Mouse (Mus musculus): ENCODE data around the gene Rps18. TPM values are rescaled to one million over a fixed set of nuclear protein-coding genes. Genes with fewer than 3 reads are reported as not detected.
"Not testable (repeated sequence)": the region's sequence is repeated elsewhere in the genome, so short reads cannot be mapped to it uniquely, and the experiment has no call there.

Rps18 gene
- total RNA-seq, 2 experiments from 2014 or later = 453 to 457 TPM

- DNase-seq (ENCODE audit: low spot score in 2 of 2) = no peak
Measured at GRCm38 (mm10) chr17:33969394-33969793, 13.6 kb upstream of the Rps18 start.

GRCm38 (mm10) chr17:33968927-33969326 lies 13.1 kb upstream of the Rps18 start:
- DNase-seq (ENCODE audit: low spot score in 2 of 2) = no peak

- peak; percentile 78 to 84 for DNase-seq (ENCODE audit: low spot score in 2 of 2)
Measured at GRCm38 (mm10) chr17:33968489-33968888, 12.7 kb upstream of the Rps18 start.

GRCm38 (mm10) chr17:33965846-33966550 lies 10.2 kb upstream of the Rps18 start:
- no peak for DNase-seq (ENCODE audit: low spot score in 2 of 2)

GRCm38 (mm10) chr17:33965082-33965845 lies 9.5 kb upstream of the Rps18 start:
- no peak for DNase-seq (ENCODE audit: low spot score in 2 of 2)

- no peak for DNase-seq (ENCODE audit: low spot score in 2 of 2)
Measured at GRCm38 (mm10) chr17:33962876-33963275, 7.1 kb upstream of the Rps18 start.

GRCm38 (mm10) chr17:33959948-33960347 lies 4.1 kb upstream of the Rps18 start:
- no peak for DNase-seq (ENCODE audit: low spot score in 2 of 2)

GRCm38 (mm10) chr17:33959135-33959534 lies 3.3 kb upstream of the Rps18 start:
- DNase-seq (ENCODE audit: low spot score in 2 of 2) = no peak

GRCm38 (mm10) chr17:33958451-33958850 lies 2.6 kb upstream of the Rps18 start:
- DNase-seq (ENCODE audit: low spot score in 2 of 2) = no peak

GRCm38 (mm10) chr17:33957493-33957892 lies 1.7 kb upstream of the Rps18 start:
- DNase-seq (ENCODE audit: low spot score in 2 of 2) = no peak

- DNase-seq (ENCODE audit: low spot score in 2 of 2) = no peak
Measured at GRCm38 (mm10) chr17:33956336-33956735, 535 bp upstream of the Rps18 start.

- DNase-seq (ENCODE audit: low spot score in 2 of 2) = no peak
Measured at GRCm38 (mm10) chr17:33954646-33955554, 901 bp downstream of the Rps18 start.

- no peak for DNase-seq (ENCODE audit: low spot score in 2 of 2)
Measured at GRCm38 (mm10) chr17:33953961-33954565, 1.7 kb downstream of the Rps18 start.

GRCm38 (mm10) chr17:33953310-33953709 lies 2.5 kb downstream of the Rps18 start:
- DNase-seq (ENCODE audit: low spot score in 2 of 2) = no peak

- DNase-seq (ENCODE audit: low spot score in 2 of 2) = no peak
Measured at GRCm38 (mm10) chr17:33952879-33953278, 2.9 kb downstream of the Rps18 start.

- not testable (repeated sequence) for DNase-seq (ENCODE audit: low spot score in 2 of 2)
Measured at GRCm38 (mm10) chr17:33952015-33952414, 3.8 kb downstream of the Rps18 start.

- DNase-seq (ENCODE audit: low spot score in 2 of 2) = peak; percentile 73 to 81
Measured at GRCm38 (mm10) chr17:33951021-33951946, 4.5 kb downstream of the Rps18 start, which contains the start of gene B3galt4. Gene B3galt4 (minus strand): TSS chr17:33951488.

- no peak for DNase-seq (ENCODE audit: low spot score in 2 of 2)
Measured at GRCm38 (mm10) chr17:33950131-33950625, 5.6 kb downstream of the Rps18 start.

- no peak for DNase-seq (ENCODE audit: low spot score in 2 of 2)
Measured at GRCm38 (mm10) chr17:33948905-33949537, 6.8 kb downstream of the Rps18 start.
